Mouse (Mus musculus): ENCODE results near the gene Lamb3.
"Not testable (repeated sequence)": the region's sequence is repeated elsewhere in the genome, so short reads cannot be mapped to it uniquely, and the experiment has no call there.

Gene Lamb3

DNA sequence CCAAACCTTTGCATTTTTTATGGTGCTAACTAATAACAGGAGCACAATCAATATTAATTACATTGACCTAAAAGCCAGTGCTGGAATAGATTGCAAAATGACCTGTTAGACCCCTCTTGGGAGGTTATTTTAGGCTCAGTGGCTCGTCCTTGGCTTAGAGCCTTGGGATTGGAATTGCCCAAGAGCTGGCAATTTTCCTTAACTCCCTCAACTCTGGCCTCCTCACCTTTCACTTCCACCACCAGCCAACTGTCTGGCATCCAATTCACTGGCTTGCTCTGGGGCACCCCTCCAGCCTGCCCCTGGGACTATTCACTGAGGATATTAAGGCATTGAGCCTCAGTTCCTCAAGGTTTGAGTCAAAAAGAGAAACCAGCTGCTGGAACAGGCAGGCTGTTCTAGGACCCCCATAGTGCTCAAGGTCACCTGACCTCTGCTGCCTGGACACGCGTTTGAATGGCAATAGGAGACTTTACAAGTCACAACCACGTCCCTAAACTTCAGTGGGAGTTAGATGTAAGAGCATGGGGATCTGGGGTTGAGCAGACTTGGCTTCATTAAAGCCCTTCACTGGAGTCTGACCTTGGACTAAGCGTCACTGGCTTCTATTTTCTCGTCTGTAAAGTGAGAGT lies 71.0 kb downstream of the Lamb3 start:
- no peak for DNase-seq (ENCODE audit: low read depth, low spot score)

DNA sequence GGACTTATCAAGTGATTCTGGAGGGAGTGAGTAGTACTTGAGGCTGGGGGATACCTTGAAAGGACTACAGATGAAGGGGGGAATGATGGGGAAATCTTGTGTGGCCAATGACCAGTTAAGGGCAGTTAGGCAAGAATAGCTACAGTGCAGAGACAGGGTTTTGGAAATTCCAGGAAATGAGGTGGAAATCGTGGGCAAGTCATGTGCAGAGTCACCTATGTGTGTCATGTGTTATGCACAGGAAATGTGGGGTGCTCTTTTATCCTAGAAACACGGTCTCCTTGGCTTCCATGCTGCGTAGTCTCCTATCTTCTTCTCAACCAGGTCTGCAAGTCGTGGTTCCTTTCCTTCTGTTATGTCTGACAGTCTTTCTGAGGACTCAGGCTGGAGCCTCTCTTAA lies 72.0 kb downstream of the Lamb3 start:
- DNase-seq (ENCODE audit: low read depth, low spot score), result no peak

DNA sequence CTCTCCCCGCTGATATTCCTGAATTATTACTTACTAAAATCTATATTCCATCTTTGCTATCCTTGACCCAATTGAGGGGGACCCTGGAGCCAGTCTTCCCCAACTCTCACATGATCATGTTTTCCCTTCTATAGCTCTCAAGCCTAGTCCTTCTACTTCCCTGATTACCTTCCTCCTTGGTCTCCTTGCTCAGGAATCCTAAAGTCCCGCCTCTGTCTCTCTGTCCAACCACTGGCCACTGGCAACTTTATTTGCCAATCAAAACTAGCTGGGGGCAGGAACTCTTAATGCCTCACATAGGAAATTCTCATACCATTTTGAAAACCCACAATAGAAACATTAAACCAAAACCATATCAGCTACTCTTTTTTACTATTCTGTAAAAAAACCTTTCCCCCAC lies 73.8 kb downstream of the Lamb3 start:
- DNase-seq (ENCODE audit: low read depth, low spot score), result no peak

DNA sequence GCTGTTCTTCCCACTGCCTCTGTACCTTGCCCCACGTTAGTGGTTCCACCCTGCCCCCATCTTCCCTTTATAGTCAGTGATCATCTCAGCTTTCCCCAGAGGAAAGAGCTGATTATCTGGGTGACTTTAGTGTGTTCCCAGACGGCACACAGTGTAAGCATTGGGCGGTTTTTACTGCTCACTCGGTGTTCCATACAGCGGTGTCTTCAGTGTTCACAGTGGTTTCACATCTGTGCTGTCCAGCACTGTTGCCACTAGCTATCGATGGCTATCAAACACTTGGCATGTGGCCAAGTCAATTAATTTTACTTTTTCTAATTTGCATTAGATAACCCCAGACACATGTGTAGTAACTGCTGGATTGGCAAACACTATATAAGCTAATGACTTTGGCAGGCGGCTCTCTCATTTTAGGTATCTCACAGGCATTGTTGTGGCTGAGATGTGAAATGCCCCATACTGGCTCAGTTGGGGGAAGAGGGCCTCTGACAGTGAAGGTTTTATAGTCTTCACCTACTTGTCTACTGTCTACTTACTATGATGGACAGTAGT lies 76.8 kb downstream of the Lamb3 start:
- DNase-seq (ENCODE audit: low read depth, low spot score), result no peak

DNA sequence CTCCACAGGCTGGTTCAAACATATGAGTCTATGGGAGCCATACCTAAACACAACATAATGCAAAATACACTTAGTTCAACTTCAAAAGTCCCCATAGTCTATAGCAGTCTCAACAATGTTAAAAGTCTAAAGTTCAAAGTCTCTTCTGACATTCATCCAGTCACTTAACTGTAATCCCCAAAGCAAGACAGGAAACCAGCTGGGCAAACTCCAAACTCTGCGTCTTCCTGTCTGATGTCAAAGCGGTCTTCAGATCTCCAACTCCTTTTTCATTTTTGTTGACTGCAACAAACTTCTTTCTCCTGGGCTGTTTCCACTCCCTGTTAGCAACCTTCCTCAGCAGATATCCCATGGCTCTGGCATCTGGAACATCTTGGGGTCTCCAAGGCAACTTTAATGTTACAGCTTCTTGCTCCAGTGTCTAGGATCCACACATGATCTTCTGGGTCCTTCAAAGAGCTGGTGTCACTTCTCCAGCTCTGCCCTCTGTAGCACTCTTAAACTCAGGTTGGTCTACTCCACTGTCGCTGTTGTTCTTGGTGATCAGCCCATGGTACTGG lies 78.3 kb downstream of the Lamb3 start:
- not testable (repeated sequence) for DNase-seq (ENCODE audit: low read depth, low spot score)

DNA sequence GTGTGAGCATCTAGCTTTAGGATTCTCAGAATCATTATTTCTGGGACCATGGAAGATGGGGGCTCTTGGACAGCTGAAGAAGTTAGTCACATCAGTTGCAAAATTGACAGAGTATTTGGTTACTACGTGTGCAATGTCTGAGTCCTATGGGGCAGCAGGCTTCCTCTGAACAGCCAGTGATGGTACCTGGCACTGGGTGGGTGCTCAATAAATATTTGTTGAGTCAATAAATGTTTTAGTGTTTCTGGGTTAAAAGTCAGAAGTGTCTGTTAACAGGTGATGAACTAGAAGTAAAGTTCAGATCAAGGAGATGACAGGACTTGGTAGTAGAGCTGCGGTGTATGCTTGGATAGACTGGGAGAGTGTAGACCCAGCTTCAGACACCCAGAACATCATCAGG lies 80.1 kb downstream of the Lamb3 start:
- DNase-seq (ENCODE audit: low read depth, low spot score), result no peak

DNA sequence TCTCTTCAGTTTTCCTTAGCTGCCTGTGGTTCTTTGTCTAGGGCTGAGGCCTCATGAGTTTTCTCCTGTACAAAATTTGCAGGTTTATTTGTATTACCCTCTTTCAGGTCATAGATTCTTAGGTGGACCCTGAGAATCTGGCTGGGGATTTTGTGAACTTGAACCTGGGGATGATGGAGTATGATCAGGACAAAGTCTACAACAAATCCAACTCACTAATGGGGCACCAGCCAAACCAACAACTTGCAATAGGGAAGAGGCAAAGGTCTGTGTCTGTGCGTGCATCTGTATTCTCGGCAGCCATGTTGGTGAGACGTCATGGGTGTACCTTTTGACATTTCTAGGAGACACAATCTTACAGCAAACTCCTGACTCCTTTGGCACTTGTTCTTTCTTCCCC lies 81.6 kb downstream of the Lamb3 start:
- no peak for DNase-seq (ENCODE audit: low read depth, low spot score)

DNA sequence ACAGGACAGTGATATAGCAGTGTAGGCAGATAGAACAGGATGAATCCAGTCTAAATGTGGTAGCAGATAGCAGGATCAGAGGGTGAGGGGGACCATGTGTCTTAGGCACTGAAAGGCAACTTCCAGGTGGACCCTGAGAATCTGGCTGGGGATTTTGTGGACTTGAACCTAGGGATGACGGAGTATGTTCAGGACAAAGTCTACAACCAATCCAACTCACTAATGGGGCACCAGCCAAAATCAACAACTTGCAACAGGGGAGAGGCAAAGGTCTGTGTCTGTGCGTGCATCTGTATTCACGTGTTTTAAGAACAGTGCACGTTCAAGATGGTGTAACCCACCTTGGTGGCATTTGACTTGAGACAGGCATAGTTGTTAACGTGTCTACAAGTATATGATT lies 82.4 kb downstream of the Lamb3 start:
- DNase-seq (ENCODE audit: low read depth, low spot score), result no peak

DNA sequence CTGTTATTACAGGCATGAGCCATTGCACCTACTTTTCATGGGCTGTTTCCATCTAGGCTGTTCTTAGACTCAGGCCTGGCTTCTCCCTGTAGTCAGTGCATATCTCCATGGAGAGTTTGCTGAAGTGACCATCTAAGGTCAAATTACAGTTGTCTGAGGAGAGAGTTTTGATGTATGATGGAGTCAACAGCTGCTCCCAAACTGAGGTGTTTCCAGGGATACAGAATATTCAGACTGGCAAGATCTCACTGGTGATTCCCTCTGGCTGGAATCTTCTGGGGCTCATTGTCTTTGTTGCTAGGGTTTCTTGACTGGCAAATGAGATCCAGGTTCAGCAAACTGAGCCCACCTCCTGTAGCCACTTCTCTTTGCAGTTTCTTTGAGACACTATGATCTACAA lies 83.2 kb downstream of the Lamb3 start:
- DNase-seq (ENCODE audit: low read depth, low spot score), result no peak

DNA sequence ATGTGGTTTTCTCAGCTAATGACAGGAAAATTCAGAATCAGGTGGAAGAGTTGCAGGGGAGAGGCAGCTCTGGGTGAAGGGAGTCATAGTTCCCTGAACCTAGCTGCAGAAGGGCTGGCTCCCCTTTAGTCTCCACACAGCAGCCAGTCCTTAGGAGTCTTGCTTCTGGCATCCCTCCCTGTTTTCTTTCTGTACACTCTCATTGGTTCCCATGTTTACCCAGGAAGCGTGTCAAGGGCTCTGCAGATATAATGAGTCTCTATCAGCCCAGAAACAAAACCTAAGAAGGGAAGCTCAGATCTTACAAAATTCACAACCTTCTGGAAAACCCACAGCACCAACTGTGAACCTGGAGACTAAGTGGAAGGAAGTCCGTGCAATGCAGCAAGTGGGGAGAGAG lies 85.5 kb downstream of the Lamb3 start:
- DNase-seq (ENCODE audit: low read depth, low spot score), result no peak

DNA sequence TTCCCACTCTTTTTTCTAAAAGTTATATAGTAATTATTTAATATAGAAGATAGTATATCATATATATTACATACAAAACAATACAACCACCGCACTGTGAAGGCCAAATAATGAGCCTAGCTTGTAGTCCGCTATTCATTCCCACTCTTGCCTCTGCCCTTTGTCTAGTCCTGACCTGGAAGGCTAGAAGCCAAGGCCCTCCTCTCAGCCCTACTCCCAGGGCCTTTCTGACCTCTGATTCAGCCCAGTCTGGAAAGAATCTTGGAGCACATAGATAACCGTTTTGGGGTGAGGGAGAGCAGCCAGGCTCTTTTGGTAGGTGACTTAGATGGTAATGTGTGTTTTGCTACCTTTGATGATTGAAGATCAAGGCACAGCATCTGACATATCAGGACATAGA lies 86.4 kb downstream of the Lamb3 start:
- no peak for DNase-seq (ENCODE audit: low read depth, low spot score)

DNA sequence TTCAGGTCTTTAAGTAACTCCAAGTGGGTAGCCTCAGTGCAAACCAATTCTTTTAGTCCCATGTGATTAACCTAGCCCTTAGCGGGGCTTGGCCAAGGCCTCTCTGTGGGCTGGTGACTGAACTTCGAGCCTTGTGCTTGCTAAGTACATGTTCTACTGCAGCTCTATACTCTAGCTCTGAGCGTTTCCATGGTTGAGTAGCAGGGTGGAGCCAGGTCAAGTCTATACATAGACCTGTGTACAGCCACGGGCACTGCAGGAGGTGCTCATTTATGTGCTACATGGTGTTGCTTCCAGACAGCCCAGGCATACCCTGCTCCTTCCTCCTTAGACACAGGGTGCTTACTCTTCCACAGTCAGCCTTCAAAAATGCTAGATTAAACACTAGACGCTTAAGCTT lies 88.4 kb downstream of the Lamb3 start:
- DNase-seq (ENCODE audit: low read depth, low spot score), result no peak

DNA sequence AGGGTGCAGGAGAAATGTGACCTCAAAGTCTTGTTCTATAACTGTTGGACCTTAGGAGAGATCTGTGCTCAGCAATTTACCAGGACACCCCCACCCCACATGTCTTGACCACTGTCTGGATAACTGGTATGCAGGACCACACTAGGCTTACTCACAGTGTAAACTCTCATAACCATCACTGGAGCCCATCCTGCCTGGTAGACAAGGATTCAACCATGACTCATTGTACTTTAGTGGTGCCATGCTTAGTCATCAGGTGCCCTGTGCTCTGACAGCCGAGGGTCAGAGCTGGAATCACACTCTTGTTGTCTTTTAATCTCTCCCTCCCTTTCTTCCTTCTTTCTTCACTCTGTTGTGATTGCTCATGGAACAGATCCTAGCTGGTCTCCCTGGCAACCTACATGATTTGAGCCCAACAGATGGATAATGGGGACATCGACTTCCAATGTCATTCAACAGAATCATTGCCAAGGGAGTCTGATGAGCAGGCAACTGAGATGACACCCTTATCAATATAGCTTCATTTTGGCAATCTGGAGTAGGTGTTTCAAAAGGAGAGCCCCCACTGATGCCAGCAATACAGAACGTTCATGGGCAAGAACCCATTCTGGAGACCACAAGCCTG lies 90.8 kb downstream of the Lamb3 start:
- DNase-seq (ENCODE audit: low read depth, low spot score), result no peak

DNA sequence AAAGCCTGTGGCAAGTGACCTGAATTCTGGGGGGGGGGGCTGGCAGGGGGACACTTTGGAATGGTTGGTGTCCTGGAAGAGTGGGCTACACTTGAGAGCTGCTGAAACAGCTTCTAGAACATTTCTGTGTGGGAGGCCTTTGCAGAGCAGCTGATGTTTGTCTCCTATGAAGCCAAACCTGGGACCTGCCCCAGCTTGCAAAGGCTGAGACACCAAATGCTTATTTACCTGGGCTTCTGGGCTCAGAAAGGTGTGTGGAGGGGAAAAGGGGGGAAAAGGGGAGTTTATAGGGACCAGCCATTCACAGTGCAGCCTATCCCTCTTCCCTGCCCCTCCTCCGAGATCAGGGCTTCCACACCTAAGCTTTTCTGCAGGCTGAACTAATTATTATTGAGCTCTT lies 92.5 kb downstream of the Lamb3 start:
- no peak for DNase-seq (ENCODE audit: low read depth, low spot score)

DNA sequence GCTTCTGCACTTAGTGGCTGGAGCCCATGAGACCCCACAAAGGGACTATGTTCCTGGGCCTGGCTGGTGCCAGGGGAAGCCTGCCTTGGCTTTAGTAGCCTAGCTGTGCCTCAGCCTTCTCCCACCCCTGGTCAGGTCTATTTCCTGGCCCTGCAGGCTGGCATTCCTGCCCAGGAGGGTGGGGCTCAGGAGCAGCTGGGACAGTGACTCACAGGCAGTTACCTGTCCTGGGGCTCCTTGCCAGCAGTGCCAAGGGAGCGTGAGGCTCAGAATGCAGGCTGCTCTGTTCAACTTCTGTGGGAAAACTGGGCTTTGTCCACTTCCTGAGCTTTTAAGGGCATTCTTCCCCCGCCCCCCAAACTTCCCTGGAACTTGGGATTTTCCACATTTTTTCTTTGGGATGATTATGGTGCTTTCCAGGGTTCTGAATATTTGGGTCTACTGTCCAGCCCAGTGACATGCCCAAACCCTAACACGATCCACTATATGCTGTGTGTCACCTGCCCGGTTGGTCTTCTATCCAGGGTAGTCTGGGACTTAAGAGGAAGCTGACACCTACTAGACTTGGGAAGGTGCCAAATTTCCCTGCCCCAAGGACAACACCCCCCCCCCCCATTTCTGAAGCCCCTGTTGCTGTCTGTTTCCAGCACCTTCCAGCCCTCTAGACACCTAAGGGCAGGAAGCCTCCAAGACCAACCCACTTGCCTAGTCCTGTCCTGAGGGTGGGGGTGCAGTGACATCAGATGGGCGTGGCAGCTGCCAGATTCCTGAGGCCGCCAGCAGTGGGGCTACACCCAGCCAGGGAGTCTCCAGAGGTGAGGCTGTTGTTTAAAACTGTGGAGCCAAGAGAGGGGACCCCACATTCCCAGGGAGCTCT lies 94.0 kb downstream of the Lamb3 start:
- no peak for DNase-seq (ENCODE audit: low read depth, low spot score)

DNA sequence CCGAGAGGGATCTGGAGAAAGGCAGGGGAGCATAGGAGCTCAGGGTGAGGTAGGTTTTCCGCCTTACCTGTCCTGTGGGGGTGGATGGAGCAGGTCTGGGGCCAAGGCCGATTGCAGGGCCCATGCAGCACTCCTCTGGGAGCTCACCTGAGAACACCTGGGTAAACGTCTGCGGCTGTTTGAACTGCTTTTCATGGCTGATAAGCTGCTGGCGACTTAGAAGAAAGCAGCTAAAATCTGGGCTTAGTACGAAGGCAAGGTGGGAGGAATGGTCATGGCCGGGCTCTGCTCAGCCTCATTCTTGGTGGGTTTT lies 94.5 kb downstream of the Lamb3 start:
- no peak for DNase-seq (ENCODE audit: low read depth, low spot score)

DNA sequence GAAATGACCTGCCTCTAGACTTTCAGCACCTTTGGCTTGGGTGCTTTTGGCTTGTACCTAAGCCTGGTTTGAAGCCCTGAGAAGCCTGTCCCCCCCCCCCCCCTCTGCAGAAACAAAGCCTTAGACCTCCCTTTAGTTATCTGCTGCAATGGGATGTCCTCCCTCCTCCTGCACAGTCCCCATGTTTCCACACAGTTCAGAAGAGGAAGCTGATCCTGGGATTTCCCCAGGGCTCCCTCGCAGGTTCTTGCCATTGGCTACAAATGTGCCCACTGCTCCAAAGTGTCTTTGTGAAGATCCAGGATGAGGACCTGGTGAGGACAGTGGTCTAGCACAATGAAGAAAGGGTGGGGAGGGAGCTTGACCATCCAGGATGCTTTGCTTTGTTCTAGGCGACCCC lies 95.6 kb downstream of the Lamb3 start:
- DNase-seq (ENCODE audit: low read depth, low spot score), result no peak

DNA sequence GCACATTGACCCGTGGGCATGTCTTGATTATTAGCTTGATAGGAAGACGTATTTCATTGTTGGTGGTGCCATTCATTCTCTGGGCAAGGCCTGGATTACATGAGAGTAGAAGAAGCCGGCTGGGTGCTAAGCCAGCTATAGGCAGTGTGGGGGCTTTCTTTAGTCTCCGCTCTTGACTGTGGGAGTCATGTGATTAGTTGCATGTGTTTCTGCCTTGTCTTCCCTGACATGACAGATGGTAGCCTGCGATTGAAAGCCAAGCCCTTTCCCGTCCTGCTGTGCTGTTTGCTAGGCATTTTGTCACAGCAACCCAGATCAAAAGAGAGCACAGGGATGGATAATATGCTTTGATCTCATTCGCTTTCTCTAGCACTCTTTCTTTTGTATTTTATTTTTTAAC lies 97.9 kb downstream of the Lamb3 start:
- DNase-seq (ENCODE audit: low read depth, low spot score), result no peak

DNA sequence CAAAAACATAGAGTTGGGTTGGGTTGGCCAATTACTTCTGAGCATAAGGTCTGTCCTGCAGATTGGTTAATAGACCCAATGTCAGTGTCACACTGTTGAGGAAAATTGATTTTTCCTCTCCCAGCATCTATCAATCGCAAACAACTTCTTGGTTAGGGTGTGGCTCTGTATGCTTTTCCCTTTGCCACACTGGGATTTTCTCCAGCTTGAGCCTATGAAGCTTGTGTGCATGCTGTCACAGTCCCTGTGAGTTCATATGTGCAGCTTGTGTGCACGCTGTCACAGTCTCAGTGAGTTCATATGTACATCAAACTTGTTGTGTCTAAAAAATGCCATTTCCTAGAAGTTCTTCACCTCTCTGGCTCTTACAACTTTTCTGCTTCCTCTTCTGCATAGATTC lies 99.3 kb downstream of the Lamb3 start:
- DNase-seq (ENCODE audit: low read depth, low spot score), result no peak

DNA sequence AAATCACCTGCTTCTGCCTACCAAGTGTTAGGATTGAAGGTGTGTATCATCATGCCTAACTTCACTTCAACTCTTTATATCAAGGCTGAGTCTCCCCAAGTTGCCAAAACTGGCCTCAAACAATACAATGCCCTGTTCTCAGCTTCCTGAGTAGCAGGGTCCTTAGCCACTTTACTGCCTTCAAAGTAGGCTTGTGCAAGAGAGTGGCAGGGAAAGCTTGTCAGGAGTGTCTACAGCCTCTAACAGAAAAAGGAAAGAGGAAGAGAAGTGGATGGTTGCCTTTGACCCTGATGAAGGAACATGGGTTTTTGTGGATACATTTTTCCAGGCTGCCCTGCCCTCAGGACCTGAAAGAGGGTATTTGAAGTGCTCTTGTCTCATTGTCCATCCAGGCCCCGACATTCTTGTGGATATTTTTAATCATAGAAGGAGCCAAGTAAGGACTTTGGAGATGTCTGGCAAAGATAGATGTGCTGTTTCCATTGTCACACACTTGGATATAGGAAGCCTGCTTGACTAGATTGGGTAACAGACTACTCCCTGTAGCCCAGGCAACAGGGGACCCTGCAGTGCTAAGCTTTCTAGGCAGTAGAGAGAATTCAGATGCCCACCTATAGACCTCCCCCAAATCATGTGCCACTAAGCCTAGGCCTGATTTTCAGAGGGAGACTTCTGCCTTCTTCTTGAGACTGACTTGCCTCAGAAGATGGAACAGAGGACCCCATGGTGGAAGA lies 102.5 kb downstream of the Lamb3 start:
- DNase-seq (ENCODE audit: low read depth, low spot score), result no peak

DNA sequence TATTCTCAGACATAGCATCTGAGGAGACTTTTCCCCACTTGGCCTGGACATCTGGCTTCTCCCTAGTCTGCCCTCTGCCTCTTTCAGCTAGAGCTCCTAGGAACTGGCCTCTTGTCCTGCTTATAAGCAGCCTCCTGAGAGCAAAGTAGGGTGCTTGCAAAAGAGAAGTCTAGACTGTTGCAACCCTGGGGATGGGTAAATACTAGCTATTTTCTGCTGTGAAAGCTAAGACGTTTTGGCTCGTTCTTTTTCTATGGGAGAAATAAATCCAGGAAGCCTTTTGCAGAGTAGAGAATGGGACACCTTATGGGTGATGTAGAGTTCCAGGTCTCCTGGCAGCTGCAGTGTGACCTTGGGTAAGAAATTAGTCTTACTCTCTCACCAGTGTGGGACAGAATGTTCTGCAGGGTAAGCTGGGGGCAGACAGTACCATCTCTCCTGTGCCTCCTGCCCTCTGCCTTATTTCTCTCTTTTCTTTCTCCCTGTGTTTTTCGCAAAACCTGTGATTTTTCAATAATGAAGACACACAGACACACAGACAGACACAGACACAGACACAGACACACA lies 103.1 kb downstream of the Lamb3 start:
- no peak for DNase-seq (ENCODE audit: low read depth, low spot score)

DNA sequence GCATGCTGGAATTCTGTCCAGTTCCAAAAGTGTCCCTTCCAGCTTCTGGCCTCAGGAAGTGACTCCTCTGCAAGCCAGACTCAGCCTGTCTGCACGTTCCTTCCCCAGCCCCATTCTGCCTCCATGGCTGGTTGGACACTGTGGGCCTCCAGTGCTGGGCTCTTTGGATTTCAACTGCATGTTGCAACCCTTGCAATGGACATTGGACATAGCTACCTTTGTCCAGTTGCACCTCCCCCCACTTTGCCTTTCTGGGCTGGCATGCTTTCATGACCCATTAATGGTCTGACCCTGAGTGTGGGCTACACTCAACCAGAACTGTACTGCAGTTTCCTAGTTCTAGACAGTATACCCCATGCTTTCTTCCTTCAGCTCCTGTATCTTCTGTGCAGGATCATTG lies 104.1 kb downstream of the Lamb3 start:
- no peak for DNase-seq (ENCODE audit: low read depth, low spot score)

All from c-Kit-negative CD71-positive TER-119-positive erythroid progenitor cells, embryonic 14.5 days (primary cell).